Mouse (Mus musculus) heart, adult 2 months (tissue): Measurements from ENCODE around the gene Bpgm. TPM values are rescaled to one million over a fixed set of nuclear protein-coding genes. Genes with fewer than 3 reads are reported as not detected.
A peak's percentile ranks its signal among the peaks of the same experiment; 100 is the strongest.

Experiments used
- DNase-seq, 2 experiments: peaks; one replicate each; pipeline ENCODE4 v3.0.0; 2021
- H3K27ac ChIP-seq: fragments of 200-600 bp; 2 replicates; pipeline ENCODE4 v1.8.1; 2022
- H3K27me3 ChIP-seq: fragments of 200-500 bp; 2 replicates; pipeline ENCODE4 v1.6.1; 2012; ENCODE audit warnings: mild to moderate bottlenecking, low read length, inconsistent platforms, mixed read lengths; ENCODE audit not compliant: control insufficient read depth, insufficient read depth
- H3K36me3 ChIP-seq: fragments of 200-500 bp; 2 replicates; pipeline ENCODE4 v1.6.1; 2012; ENCODE audit warnings: low read length, inconsistent platforms; ENCODE audit not compliant: control insufficient read depth, insufficient read depth
- H3K4me1 ChIP-seq: fragments of 200-500 bp; 2 replicates; pipeline ENCODE4 v1.6.1; 2011; ENCODE audit warnings: low read length; ENCODE audit not compliant: control insufficient read depth, insufficient read depth
- H3K4me3 ChIP-seq: fragments of 200-600 bp; 2 replicates; pipeline ENCODE4 v1.8.1; 2022
- H3K79me2 ChIP-seq: fragments of 200-500 bp; replicated peaks from 2 replicates; pipeline ENCODE4 v1.6.1; 2012; ENCODE audit warnings: mild to moderate bottlenecking, inconsistent platforms, low read length, moderate library complexity, mixed read lengths; ENCODE audit not compliant: control insufficient read depth, insufficient read depth
- H3K9ac ChIP-seq: fragments of 200-500 bp; 2 replicates; pipeline ENCODE4 v1.6.1; 2012; ENCODE audit warnings: low read depth, mild to moderate bottlenecking, control low read depth, inconsistent platforms, low read length, mixed read lengths
- CTCF ChIP-seq: fragments of 200-600 bp; IDR thresholded peaks from 2 replicates; pipeline ENCODE4 v1.8.1; 2022; ENCODE audit warnings: antibody characterized with exemption, mild to moderate bottlenecking, moderate library complexity
- EP300 ChIP-seq: fragments of 200-500 bp; IDR thresholded peaks from 2 replicates; pipeline ENCODE4 v1.6.1; 2011; ENCODE audit warnings: low read depth, low read length, control low read depth; ENCODE audit not compliant: insufficient read depth
- POLR2A ChIP-seq: fragments of 200-500 bp; IDR thresholded peaks from 2 replicates; pipeline ENCODE4 v1.6.1; 2011; ENCODE audit warnings: mild to moderate bottlenecking, low read depth, low read length, control low read depth; ENCODE audit not compliant: insufficient read depth
- WGBS: fragments of 180-500 bp; shearing (Covaris S2); methylation state at CpG from one replicate; pipeline ENCODE4 v1.1.7; 2018; 5-methylcytosine and 5-hydroxymethylcytosine counted together
- intact Hi-C: fragments of 180-260 bp; cut with DNase I; formaldehyde crosslinking; loops from one replicate; pipeline ENCODE4 v1.15.1; 2025
- polyA plus RNA-seq: library from polyadenylated mRNA; depleted of rRNA; stranded (reverse); fragments of >200 nt; gene quantifications from 2 replicates; pipeline ENCODE4 v1.2.3, GENCODE M21; 2012
- total RNA-seq, 2 experiments: library from RNA; stranded (reverse); gene quantifications; 2 replicates each; pipeline ENCODE4 v1.2.3; 2021

Gene Bpgm
- total and polyA plus RNA-seq, 3 experiments = 38.6 to 148 (median 72.4) TPM

GRCm38 (mm10) chr6:34542866-34543265 is 66.9 kb downstream of the Bpgm start:
- no peak for TF ChIP-seq POLR2A
- no peak for TF ChIP-seq EP300
- TF ChIP-seq CTCF = no peak
- no peak overlapping the region for H3K9ac ChIP-seq
- intact Hi-C loops = no loop called here
- no peak overlapping the region for H3K4me3 ChIP-seq
- no peaks in the 10 kb centered on the region for H3K79me2 ChIP-seq
- H3K27me3 ChIP-seq = no peaks in the 10 kb centered on the region; the same call in 1 of the 2 replicates
- 58% methylated on average over 4 of the region's 4 CpGs for WGBS
- no peaks in the 10 kb centered on the region for H3K36me3 ChIP-seq
- no peak overlapping the region for H3K27ac ChIP-seq
- peaks cover 1% of the 10 kb centered on the region; the same call in 1 of the 2 replicates for H3K4me1 ChIP-seq
- DNase-seq = no peak

DNA sequence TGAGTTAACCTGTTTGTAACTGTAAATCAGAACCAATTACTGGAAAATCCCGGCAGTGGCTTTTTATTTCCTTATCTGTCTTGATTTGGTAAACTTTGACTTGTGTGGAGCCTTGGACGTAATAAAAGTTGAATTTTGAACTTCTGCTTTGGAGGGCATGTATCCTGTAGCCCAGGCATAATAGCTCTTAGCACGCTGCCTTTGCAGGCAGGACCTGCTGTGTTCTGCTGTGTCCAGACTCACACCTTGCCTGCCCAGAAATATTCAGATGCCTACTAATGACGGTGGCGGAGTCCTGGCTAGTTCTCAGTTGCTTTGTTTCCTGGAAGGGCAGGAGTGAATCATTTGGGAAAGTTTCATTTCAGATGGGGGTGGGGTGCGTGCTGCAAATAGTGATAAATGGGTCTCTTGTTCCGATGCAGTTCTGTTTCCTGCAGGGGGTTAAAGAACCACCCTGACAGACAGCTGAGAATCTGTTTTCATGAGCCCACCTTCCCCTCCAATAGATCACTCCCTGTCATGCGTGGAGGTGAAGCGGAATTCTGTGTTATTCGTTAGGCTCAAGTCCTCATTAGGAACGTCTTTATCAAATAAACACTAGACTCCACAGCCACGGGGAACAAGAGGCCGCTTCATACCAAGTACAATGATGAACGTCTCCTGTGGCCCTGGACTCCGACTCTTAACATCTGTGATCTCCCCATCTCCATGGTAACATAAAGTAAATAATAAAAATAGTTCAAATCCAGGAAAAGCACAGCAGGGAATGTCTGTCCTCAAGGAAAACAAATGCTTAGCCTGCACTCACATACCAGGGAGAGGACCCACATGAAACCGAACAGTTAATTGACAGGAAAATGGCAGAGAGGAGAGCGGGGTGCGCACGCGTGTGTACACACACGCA is 67.5 kb downstream of the Bpgm start:
- WGBS = 58% methylated on average over 21 of the region's 21 CpGs
- Histone ChIP-seq H3K4me1 (peaks cover 1% of the 10 kb centered on the region; the same call in 1 of the 2 replicates), H3K4me3 (no peak overlapping the region), H3K36me3 (no peaks in the 10 kb centered on the region), H3K27ac (no peak overlapping the region), H3K9ac (no peak overlapping the region), H3K27me3 (no peaks in the 10 kb centered on the region; the same call in 1 of the 2 replicates), H3K79me2 (no peaks in the 10 kb centered on the region)
- intact Hi-C loops = no loop called here
- no peak for DNase-seq
- TF ChIP-seq CTCF (no peak), EP300 (no peak), POLR2A (no peak)

GRCm38 (mm10) chr6:34544207-34544602 is 68.2 kb downstream of the Bpgm start:
- Histone ChIP-seq H3K27me3 (no peaks in the 10 kb centered on the region; the same call in 1 of the 2 replicates), H3K4me1 (peaks cover 1% of the 10 kb centered on the region; the same call in 1 of the 2 replicates), H3K79me2 (no peaks in the 10 kb centered on the region), H3K27ac (no peak overlapping the region), H3K9ac (no peak overlapping the region), H3K36me3 (no peaks in the 10 kb centered on the region), H3K4me3 (no peak overlapping the region)
- 85% methylated on average over 10 of the region's 10 CpGs for WGBS
- intact Hi-C loops = no loop called here
- no peak for TF ChIP-seq POLR2A
- no peak for TF ChIP-seq CTCF
- TF ChIP-seq EP300 = no peak
- no peak for DNase-seq

GRCm38 (mm10) chr6:34545286-34545685 is 69.3 kb downstream of the Bpgm start:
- TF ChIP-seq EP300 (no peak), CTCF (no peak), POLR2A (no peak)
- H3K4me1 ChIP-seq = peaks cover 1% of the 10 kb centered on the region; the same call in 1 of the 2 replicates
- no peak overlapping the region for H3K4me3 ChIP-seq
- H3K27ac ChIP-seq = no peak overlapping the region
- H3K79me2 ChIP-seq = no peaks in the 10 kb centered on the region
- H3K27me3 ChIP-seq = no peaks in the 10 kb centered on the region; the same call in 1 of the 2 replicates
- WGBS = 60% methylated on average over 10 of the region's 10 CpGs
- H3K36me3 ChIP-seq = no peaks in the 10 kb centered on the region
- intact Hi-C loops = loop anchor here (5.0 kb wide), 3 partner anchors 33 to 142 kb away; partner anchors contain the start of gene Cald1
- no peak overlapping the region for H3K9ac ChIP-seq
- peak; percentile 13 to 21 for DNase-seq

GRCm38 (mm10) chr6:34548406-34548990 is 72.5 kb downstream of the Bpgm start:
- H3K36me3 ChIP-seq = no peaks in the 10 kb centered on the region
- no peaks in the 10 kb centered on the region; the same call in 1 of the 2 replicates for H3K27me3 ChIP-seq
- intact Hi-C loops = loop anchor here (5.0 kb wide), 3 partner anchors 36 to 139 kb away; partner anchors contain the start of gene Cald1
- H3K9ac ChIP-seq = no peak overlapping the region
- H3K27ac ChIP-seq = no peak overlapping the region
- H3K4me1 ChIP-seq = no peaks in the 10 kb centered on the region
- H3K4me3 ChIP-seq = no peak overlapping the region
- H3K79me2 ChIP-seq = no peaks in the 10 kb centered on the region
- DNase-seq = no peak
- WGBS = 60% methylated on average over 13 of the region's 13 CpGs
- TF ChIP-seq EP300 = no peak
- no peak for TF ChIP-seq POLR2A
- TF ChIP-seq CTCF = no peak

- no peaks in the 10 kb centered on the region; the same call in 1 of the 2 replicates for H3K27me3 ChIP-seq
- intact Hi-C loops = loop anchor here (1.0 to 5.0 kb wide), 4 partner anchors 37 to 205 kb away; partner anchors contain the start of gene Cald1
- no peaks in the 10 kb centered on the region for H3K4me1 ChIP-seq
- no peaks in the 10 kb centered on the region for H3K36me3 ChIP-seq
- H3K27ac ChIP-seq = no peak overlapping the region
- H3K4me3 ChIP-seq = no peak overlapping the region
- DNase-seq = peak; percentile 52 to 77
- H3K9ac ChIP-seq = no peak overlapping the region
- WGBS = 50% methylated on average over 2 of the region's 2 CpGs
- H3K79me2 ChIP-seq = no peaks in the 10 kb centered on the region
- TF ChIP-seq POLR2A (no peak), CTCF (peak; percentile 96), EP300 (0 out of 2 replicates have a peak, but pooled peaks have one; percentile 61)
Observed at GRCm38 (mm10) chr6:34549017-34549416, 73.0 kb downstream of the Bpgm start.
